Mouse (Mus musculus) urinary bladder, adult 2 months (tissue): Measurements from ENCODE around the gene Adamtsl1. TPM values are rescaled to one million over a fixed set of nuclear protein-coding genes. Genes with fewer than 3 reads are reported as not detected.

Experiments used
- DNase-seq: peaks from one replicate; pipeline ENCODE4 v3.0.0; 2022; ENCODE audit warnings: low spot score
- polyA plus RNA-seq: library from polyadenylated mRNA; depleted of rRNA; stranded (reverse); fragments of >200 nt; gene quantifications from 2 replicates; pipeline ENCODE4 v1.2.3, GENCODE M21; 2012

The Adamtsl1 gene
- polyA plus RNA-seq, 1 experiment: 30.5 TPM

- DNase-seq: no peak
These were observed 677.2 kb downstream of the Adamtsl1 start for GRCm38 (mm10) chr4:86191195-86191594.

- DNase-seq: no peak
These were observed 687.8 kb downstream of the Adamtsl1 start for GRCm38 (mm10) chr4:86201766-86202165.

DNA sequence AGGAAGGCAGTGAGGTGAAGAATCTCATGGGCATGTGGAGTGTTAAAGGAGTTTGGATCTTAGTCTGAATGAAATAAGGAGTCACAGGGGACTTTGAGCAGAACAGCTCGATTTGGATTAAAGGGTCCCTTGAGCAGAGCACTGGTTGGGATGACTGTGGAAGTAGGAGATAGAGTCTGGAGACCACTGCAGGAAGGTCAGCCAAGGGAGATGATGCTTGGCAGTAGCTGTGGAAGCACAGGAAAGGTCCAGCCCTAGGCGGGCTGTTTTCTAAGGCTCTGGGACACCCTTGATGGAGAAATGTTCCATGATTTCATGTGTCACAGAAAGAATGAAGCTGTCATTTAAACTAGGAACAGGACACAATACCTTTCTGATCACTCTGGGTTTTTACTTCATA, 689.3 kb downstream of the Adamtsl1 start:
- no peak for DNase-seq

GRCm38 (mm10) chr4:86224875-86225274, 710.9 kb downstream of the Adamtsl1 start:
- no peak for DNase-seq

DNA sequence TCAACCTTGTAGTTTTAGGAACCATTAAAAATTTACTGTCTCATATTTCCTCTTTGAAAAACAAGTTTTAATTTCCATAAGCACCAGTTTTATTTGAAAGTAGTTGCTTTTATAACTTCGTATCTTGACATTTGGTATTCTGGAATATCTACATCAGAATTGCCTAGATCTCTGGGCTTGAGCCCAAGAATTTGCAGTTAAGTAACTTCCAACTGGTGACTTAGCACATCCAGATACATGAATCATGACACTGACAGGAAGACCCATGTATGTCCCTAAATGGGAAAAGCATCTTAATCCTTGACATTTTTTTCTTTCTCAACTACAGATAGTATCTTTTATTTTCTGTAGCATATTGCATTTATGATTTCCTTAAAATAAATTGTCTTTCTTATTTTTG, 713.1 kb downstream of the Adamtsl1 start:
- DNase-seq: no peak

DNA sequence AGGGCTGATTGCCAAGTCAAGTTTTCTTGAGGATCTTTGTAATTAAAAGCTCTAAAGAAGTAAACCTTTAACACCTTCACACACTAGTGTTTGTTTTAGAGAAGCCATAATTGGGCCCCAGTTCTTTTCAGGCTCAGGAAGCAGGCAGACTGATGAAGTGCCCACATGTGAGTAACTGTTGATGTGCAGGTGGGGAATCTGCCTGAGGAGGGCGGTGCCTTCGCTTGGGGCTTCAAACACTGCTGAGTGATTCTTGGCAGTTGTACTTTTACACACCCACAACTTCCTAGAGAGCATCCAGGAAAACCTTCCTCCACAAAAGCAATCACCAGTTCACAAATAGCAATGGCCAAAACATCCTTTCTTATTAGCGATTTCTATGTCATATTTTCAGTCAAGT, 719.2 kb downstream of the Adamtsl1 start:
- no peak for DNase-seq

DNA sequence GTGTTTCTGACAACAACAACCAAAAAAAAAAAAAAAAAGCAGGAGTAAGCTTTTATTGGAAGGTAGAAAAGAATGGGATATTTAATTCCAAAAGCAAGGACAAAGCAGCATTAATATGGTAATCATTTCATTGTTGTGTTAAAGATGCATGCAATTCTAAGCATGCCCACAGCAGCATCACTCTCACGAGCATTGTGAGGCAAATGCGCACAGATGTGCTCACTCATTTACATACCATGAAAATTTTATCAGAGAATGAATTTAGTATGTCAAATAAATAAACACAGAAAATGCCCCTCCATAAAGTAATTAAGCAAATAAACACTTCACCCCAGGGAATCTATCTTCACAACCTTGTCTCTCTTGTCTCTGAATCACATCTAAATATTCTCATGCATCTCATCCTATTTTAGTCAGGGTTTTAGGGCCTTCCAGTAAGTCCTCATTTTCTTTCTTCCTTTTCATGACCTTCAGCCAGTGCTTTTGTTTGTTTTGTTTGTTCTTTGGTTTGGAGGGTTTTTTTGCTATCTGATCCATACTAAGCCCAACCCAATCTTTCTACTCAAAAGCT, 728.0 kb downstream of the Adamtsl1 start:
- DNase-seq: no peak

DNA sequence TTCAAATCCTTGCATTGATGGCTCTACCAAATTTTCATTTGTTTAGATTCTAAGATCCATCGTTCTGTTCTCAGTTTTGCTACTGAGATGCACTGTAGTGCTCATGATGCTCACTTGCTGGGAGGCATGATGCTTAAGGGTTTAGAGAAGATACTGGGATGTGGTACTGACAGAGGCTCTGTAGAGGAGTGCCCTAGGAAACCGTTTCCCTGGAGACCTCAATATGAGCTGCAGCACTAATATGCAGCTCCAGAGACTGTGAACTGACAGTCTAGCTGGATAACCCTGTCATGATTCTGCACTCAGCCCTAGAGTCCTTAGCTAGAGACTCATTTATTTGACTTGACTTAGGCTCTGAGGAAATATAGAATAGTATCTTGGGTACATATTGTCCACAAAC, 756.1 kb downstream of the Adamtsl1 start:
- DNase-seq: no peak

DNA sequence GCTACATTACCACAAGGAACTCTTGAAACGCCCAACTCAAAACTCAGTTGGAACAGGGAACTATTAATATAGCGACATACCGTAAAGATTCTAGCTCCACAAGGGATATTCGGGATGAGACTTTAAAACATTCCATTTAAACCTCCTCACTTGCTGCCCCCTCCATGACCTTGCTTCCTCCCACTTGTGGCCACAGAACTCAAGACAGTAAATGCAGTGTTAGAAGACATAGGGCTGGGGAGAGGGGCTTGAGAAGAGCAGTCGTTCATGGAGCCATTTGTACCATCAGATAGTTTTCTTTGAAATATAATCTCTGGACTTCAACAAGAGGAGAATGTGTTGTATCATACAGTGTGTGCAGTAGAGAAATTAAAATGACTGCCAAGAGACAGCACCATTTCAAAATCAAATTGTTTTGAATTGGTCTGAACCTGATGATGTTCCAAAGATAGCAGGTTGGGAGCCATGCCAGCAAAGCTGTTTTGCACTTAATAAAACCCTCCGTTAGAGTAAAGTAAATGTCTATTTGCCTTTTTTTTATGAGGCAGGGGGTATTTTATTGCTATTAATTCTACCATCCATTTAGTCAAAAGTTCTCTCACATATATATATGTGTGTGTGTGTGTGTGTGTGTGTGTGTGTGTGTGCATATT, 759.9 kb downstream of the Adamtsl1 start:
- no peak for DNase-seq

DNA sequence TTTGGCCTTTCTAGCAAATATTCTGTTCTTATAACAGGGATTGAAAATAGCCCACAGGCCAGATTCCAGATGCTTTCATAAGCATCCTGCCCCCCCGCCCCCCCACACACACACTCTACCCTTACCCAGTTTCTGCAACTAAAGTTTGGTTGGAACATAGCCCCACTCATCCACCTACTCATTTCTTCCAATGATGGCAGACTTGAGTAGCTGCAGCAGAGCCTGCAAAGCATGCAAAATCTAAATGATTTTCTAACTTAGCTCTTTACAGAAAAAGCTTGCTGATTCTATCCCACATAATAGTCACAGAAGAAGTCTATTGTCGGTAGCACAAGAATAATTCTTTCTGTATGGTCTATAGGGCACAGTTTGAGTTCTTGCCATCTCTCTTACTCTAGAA, 760.7 kb downstream of the Adamtsl1 start:
- DNase-seq: no peak

DNA sequence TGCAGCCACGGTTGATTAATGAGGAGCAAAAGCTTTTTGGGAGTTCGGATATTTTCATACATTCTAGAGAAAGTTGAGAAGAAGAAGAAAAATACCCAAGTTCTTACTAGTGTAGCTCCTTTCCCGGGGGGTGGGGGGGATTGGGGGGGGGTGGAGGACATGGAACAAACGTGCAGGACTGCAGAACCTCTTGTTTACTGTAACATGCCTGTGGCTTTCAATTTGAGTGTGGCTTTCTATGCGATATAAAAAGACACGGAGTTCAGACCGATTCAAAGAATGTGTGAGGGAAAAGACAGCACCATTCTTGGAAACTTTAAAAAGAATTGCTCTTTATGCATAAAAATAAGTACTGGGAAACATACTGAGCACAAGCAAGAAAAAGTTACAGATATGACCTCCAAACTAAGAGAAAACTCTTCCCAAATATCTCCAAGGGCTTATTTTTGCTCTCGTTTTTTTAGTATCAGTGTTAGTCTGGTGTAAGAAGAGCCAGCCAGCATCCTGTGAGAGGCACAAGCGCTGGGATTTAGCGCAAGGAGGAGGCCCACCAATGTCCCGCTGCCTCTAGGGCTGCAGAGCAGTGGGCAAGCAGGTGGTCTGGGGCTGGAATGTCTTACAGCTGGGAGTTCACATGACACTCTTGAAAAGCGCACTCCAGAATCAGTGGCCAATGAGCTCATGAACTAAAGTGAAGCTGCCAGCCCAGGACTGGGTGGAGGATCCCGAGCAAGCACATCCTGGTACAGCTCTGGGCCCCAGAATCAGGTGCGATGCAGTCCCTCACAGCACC, 762.2 kb downstream of the Adamtsl1 start:
- no peak for DNase-seq

DNA sequence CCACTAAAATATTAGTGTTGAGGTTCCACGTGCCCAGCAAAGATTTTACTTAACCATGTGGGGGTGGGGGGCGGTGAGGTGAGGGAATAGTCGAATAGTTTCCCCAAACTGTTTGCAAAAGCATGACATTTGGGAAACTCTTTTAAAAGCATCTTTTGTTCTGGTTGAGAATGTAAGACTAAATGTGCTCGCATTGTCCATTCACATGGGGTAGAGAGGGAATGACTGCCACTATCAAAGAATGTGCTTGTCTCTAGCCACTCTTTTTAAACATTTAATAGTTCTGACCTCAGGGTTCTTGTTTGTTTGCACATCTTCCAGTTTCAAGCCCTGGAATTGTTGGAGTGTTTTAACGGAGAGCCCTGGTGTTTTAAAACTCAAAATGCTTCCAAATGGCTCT, 764.6 kb downstream of the Adamtsl1 start:
- DNase-seq: no peak

DNA sequence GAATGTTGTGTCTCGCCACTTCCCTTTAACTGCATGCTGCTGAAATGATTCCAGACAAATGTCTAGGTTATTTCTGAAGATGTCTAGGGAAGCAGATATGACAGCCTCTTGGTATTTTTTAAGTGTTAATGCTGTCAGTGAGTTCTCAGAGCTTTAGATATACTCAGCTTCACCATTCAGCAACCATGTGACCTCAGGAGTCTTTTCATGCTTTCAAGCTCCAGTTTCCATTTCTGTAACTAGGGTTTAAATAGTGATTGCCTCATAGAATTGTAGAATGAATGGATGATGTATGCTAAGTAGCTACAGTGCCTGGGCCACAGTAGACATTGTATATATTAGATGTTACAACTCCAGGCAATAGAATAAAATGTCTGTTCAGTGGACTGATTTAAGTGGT, 772.6 kb downstream of the Adamtsl1 start:
- DNase-seq: no peak

- DNase-seq: no peak
These were observed 774.3 kb downstream of the Adamtsl1 start for GRCm38 (mm10) chr4:86288264-86288663.

GRCm38 (mm10) chr4:86289511-86290273, 775.7 kb downstream of the Adamtsl1 start:
- DNase-seq: no peak

- no peak for DNase-seq
These were observed 780.9 kb downstream of the Adamtsl1 start for GRCm38 (mm10) chr4:86294828-86295251.

GRCm38 (mm10) chr4:86301469-86301868, 787.5 kb downstream of the Adamtsl1 start:
- DNase-seq: no peak

DNA sequence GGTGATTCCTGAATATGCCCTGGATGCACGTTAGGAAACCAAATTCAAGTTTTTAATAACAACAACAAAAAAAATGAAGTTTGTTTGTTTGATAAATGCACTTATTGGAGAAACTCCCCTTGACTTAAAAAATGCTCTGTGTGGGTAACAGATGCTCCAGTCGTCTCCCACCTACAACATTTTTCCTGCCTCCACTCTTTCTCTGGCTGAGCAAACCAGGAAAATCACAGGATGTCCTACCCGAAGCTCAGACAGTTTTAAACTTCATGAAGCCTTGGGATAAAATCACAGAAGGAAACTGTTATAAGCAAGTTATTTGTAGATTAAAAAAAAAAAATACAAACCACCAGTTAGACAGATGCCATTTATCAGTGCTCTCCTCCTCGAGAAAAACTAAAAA, 788.1 kb downstream of the Adamtsl1 start:
- DNase-seq: no peak

GRCm38 (mm10) chr4:86306753-86307152, 792.8 kb downstream of the Adamtsl1 start:
- DNase-seq: no peak

DNA sequence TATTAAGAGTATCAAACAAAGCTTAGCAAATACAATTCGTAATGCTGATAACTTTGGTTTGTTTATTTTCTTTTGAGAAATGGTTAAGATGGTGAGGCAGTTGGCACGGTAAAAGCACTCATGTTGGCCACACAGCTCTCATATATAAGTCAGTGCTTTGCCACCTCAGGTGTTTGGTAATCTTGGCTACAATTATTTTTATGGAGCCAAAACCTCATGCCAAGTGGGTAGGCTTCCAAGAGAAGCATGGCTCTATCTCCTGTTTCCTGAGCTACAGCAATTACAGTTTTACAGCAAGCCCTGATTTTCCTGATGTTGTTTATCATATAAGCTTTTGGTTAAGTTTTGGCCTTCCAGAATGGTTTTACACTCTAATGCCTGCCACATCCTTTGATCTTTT, 795.2 kb downstream of the Adamtsl1 start:
- no peak for DNase-seq

GRCm38 (mm10) chr4:86310806-86311730, 797.1 kb downstream of the Adamtsl1 start:
- DNase-seq: no peak
